Mouse (Mus musculus): ENCODE data around the gene Hpca.

Hpca gene

GRCm38 (mm10) chr4:129121569-129122086, at the start of gene Hpca:
Gene Hpca, minus strand, starts transcription at chr4:129122036.
- DNase-seq (ENCODE audit: low spot score): no peak

DNA sequence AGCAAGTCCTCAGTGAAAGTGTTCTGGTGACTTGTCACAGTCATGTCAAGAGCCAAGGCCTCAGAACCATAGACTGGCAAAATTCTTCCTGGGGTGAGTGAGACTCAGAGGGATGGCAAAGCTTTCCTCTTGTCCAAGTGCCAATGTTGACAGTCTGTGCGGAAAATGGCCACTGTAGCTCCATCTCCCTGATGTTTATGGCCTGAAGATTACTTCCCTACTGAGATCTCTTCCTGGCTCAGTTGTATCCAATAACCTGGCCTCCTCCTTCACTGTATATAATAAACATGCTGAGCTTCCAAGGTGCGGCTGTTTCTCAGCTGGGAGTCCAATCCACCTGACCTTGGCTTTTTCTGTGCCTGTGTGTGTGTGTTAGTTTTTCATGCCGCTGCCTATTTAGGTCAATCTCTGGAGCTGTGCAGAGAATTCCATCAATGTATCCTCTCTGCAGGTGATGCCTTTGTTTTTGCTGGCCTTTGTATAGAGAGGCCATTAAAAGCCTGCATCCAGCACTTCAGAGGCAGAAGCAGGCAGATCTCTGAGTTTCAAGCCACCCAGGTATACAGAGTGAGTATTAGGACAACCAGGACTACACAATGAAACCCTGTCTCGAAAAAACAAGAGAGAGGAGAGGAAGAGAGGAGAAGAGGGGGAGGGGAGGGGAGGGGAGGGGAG, 39.9 kb upstream of the Hpca start:
- DNase-seq (ENCODE audit: low spot score): no peak

DNA sequence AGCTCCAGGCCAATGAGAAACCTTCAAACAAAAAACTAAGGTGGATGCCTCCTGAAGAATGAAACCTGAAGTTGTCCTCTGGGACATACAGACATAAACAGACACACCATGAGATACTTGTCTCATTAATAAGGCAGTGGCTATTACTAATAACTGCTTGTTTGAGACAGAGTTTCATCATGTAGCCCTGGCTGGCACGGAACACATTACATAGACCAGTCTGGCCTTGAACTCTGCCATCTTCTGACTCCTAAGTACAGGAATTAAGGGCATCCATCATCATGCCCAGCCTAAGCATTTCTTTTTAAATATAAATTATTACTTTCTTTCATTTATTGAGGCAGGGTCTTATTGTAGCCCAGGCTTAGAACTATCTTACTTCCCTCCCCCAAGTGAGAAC, 39.2 kb upstream of the Hpca start:
- no peak for DNase-seq (ENCODE audit: low spot score)

- DNase-seq (ENCODE audit: low spot score): no peak
Observed at GRCm38 (mm10) chr4:129158549-129158948, 36.7 kb upstream of the Hpca start.

- DNase-seq (ENCODE audit: low spot score): no peak
Observed at GRCm38 (mm10) chr4:129157541-129157940, 35.7 kb upstream of the Hpca start.

GRCm38 (mm10) chr4:129151276-129151811, 29.5 kb upstream of the Hpca start:
- DNase-seq (ENCODE audit: low spot score): no peak

DNA sequence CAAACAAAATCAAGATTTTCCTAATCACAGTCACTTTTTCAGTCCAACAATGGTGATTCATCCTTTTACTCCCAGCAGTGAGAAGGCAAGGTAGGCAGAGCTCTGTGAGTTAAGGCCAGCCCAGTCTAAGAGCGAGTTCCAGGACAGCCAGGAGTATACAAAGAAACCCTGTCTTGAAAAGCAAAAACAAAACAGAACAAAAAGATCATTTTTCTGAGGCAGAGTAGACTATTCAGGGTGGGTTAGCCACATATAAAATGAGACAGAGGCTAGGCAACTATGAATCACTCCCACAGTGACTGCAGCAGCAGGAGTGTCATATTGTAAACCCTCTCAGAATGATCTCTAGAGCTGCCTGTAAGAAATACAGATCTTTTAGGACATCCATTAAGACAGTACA, 27.5 kb upstream of the Hpca start:
- no peak for DNase-seq (ENCODE audit: low spot score)

- DNase-seq (ENCODE audit: low spot score): no peak
Observed at GRCm38 (mm10) chr4:129147552-129148103, 25.8 kb upstream of the Hpca start.

GRCm38 (mm10) chr4:129146392-129146791, 24.6 kb upstream of the Hpca start:
- DNase-seq (ENCODE audit: low spot score): no peak

GRCm38 (mm10) chr4:129145943-129146342, 24.1 kb upstream of the Hpca start:
- no peak for DNase-seq (ENCODE audit: low spot score)

GRCm38 (mm10) chr4:129145411-129145810, 23.6 kb upstream of the Hpca start:
- DNase-seq (ENCODE audit: low spot score): no peak

DNA sequence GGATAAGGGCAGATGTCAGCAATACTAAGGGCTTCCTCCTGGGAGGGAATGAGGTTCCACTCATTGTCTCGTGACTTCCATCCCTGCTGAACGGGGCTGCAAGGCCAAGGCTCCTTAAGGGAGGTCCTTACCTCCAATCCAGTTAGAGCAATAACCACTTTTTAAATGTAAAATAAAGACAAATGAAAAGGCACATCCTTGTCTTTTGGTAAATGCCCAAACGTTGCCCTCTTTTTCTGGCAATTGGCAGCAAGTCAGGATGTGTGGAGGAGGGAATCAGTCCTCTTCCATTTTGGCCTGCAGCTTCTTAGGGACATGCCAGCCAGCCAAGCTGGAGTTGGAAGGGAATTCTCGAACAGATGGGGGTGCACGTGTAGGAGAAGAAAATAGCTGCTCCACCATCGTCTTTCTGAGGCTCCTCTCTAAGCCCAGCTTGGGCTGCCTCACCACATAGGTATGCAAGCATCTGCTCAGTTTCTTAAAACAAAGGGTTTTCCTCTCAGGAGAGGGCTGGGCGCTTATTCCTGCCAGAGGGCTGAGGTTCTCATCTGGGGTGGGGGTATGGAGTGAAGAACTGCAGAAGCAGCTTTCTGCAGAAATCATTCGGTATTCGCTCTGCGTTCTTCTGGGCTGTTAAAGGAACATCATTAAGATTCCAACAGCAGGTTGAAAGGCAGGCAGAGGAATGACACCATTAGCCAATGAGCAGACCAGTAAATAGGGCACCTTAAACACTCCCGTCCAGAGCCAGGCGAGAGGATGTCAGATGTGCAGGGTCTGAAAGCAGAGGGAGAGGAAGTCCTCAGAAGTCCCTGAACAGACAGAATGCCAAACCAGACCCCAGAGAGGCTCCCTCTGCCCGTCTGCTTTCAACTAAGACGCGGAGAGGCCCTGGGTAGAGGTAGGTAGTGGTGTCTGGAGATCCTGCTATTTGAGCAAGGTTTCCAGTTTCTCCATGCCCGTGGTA, 22.8 kb upstream of the Hpca start:
- DNase-seq (ENCODE audit: low spot score): no peak

DNA sequence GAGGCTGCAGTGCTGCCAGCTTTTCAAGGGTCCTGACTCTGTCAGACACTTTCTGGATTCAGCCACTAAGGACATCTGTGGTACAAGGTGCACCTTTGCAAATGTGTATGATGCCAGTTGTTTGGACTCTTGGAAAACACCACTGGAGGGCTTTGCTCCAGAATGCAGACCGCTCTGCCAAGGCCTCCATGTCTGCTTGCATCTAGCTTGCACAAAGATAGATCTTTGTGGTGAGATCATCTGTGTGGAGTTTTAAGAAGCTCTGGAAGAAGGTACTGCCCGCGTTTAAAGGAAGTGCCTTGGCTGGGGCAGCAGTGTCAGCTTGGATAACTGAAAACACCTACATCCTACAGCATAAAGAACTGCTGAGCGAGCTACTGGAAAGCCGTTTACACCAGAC, 21.7 kb upstream of the Hpca start:
- no peak for DNase-seq (ENCODE audit: low spot score)

GRCm38 (mm10) chr4:129142439-129143045, 20.7 kb upstream of the Hpca start:
- no peak for DNase-seq (ENCODE audit: low spot score)

GRCm38 (mm10) chr4:129141560-129142438, 20.0 kb upstream of the Hpca start:
- no peak for DNase-seq (ENCODE audit: low spot score)

- no peak for DNase-seq (ENCODE audit: low spot score)
Observed at GRCm38 (mm10) chr4:129140808-129141207, 19.0 kb upstream of the Hpca start.

DNA sequence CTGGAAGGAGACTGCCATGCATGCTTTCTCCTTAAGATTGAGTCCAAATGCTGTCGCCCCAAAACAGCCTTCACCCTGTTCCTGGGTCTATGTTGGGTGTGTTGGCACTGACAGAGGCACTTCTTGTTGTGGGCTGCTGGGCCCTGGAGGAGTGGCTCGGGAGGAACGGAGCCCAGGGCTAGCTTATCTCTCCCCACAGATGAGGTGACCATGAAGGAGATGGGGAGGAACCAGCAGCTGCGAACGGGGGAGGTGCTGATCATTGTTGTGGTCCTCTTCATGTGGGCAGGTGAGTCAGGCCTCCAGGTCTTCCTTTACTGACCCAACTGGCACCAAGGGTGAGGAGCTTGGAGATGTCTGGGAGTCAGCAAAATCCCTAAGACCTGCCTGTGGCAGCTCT, 17.8 kb upstream of the Hpca start:
- no peak for DNase-seq (ENCODE audit: low spot score)

DNA sequence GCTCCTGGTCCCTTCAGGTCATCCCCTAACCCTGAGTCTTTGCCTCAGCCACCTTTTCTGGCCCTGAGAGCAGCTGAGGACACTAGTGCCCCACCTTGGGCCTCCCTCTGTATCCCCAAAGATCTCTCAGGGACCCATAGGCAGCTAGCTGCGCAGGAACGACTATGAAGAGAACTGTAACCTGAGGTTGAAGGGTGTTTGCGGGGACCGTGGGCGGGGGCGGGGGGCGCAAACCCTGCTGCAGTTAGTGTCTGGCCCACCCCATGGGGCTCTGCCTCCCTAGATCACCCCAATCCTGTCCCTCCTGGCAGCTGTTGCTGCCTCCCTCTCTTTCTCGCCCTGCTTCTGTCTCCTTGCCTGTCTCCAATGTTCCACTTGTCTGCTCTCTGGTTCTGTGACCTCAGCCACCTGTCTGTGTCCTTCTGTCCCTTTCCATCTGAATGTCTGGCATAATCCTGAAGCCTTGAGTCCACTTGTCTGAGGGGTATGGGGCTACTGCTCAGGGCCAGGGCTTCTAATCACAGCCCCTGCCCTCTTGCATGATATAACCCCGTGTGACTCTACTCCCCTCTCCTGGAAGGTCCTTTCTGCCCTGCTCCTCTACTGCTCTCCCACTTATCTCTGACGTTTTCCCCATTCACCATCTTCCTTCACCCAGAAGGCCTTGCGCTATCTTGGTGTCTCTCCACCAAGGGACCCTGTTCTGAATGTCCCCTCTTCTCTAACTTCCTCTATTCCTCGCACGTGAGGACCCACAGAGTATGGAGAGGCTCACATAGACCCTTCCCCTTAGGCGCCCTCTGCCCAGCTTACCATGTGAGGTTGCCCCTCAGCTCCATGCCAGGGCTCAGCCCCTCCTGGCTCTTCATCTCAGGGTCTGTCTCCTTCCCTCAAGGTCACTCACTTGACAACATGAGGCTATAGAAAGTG, 15.8 kb upstream of the Hpca start:
- DNase-seq (ENCODE audit: low spot score): no peak

GRCm38 (mm10) chr4:129136579-129137391, 14.9 kb upstream of the Hpca start, which contains the start of gene Fndc5:
Gene Fndc5, plus strand, starts transcription at chr4:129136999.
- no peak for DNase-seq (ENCODE audit: low spot score)
